Mouse (Mus musculus): ENCODE data around the gene Rbpjl. TPM values are rescaled to one million over a fixed set of nuclear protein-coding genes. Genes with fewer than 3 reads are reported as not detected.
A peak's percentile ranks its signal among the peaks of the same experiment; 100 is the strongest.

The Rbpjl gene
- total and polyA plus RNA-seq, 3 experiments, result 0.18 TPM; not detected in 2

DNA sequence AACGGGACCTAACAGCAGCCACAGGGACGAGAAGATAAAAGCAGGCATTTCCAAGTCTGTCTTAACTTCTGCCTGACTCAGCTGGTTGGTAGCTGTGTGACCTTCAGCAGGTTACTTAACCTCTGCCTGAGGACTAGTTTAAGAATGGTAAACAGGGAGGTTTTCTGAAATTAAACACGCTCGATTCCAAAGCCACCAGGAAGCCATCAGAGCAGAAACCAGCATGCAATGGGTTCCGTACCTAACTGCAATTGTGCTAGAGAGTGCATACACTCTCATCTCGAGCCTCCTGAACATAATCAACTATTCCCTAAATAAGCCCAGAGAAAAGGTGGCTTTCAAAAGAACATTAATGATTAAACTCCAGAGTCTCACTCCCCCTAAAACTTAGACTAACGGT lies 38.8 kb downstream of the Rbpjl start:
- no peaks in the 10 kb centered on the region for H3K79me2 ChIP-seq (replicated peaks; ENCODE audit: control insufficient read depth, insufficient read depth, low read length)
- TF ChIP-seq POLR2A (IDR thresholded peaks at IDR 0.05; ENCODE audit: insufficient read depth, low read depth, low read length) (no peak), CTCF (IDR thresholded peaks at IDR 0.05) (no peak)
- DNase-seq, result no peak
- peaks cover 4% of the 10 kb centered on the region; the same call in 1 of the 2 replicates for H3K4me1 ChIP-seq (ENCODE audit: control insufficient read depth, insufficient read depth, low read length)
- H3K27ac ChIP-seq, result peak overlapping the region; percentile 78; the same call in 1 of the 2 replicates
- H3K4me3 ChIP-seq, result peak overlapping the region; percentile 58
- intact Hi-C loops (cut with DNase I), result no loop called here
- H3K27me3 ChIP-seq (ENCODE audit: control insufficient read depth, insufficient read depth, low read length), result no peaks in the 10 kb centered on the region
- H3K36me3 ChIP-seq (ENCODE audit: control insufficient read depth, insufficient read depth, low read length), result no peaks in the 10 kb centered on the region
- WGBS, result 67% methylated on average over 7 of the region's 7 CpGs
- H3K9ac ChIP-seq (ENCODE audit: low read depth, low read length), result no peak overlapping the region; the same call in 1 of the 2 replicates

DNA sequence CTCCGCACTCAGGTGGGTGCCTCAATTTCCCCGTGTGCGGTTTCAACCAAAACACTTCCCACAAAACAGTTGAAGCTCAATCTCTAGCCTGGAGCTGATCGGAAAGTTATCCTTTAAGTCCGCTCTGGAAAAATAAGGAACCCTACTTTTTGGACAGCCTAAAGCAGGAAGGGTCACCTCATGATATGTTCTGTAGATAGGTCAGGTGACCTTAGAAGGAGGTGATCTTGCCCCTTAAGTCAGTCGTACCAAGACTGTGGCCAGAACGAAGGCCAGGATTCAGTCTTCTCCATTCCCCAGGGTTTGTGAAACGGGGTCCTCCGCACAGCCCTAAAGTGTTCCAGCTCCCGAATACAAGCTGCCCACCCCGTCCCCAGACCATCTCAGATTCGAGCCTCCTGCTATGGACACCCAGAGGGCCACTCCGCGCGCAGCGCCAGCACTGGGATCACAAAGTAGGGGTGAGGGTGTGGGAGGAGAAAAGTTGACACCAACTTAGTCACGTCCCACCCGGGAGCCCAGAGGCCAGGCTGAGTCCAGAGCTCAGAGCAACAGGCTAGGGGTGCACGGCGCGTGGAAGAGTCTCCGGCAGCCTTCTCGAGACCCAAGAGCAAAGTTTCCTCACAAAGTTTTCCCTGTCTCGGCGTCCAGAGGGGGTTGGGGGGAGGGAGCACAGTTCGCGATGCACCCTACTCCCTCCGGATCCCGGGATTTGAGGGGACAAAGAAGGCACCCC lies 39.5 kb downstream of the Rbpjl start:
- peak overlapping the region; percentile 58 for H3K4me3 ChIP-seq
- peak overlapping the region; percentile 82 for H3K9ac ChIP-seq (ENCODE audit: low read depth, low read length)
- intact Hi-C loops (cut with DNase I), result no loop called here
- no peaks in the 10 kb centered on the region for H3K27me3 ChIP-seq (ENCODE audit: control insufficient read depth, insufficient read depth, low read length)
- H3K79me2 ChIP-seq (replicated peaks; ENCODE audit: control insufficient read depth, insufficient read depth, low read length), result no peaks in the 10 kb centered on the region
- H3K4me1 ChIP-seq (ENCODE audit: control insufficient read depth, insufficient read depth, low read length), result peaks cover 3% of the 10 kb centered on the region; the same call in 1 of the 2 replicates
- 8% methylated on average over 29 of the region's 29 CpGs for WGBS
- TF ChIP-seq POLR2A (IDR thresholded peaks at IDR 0.05; ENCODE audit: insufficient read depth, low read depth, low read length) (no peak), CTCF (IDR thresholded peaks at IDR 0.05) (no peak), EP300 (IDR thresholded peaks at IDR 0.05; ENCODE audit: insufficient read depth, low read depth, low read length) (no peak)
- peak; percentile 62 to 71 for DNase-seq
- peak overlapping the region; percentile 78 for H3K27ac ChIP-seq
- no peaks in the 10 kb centered on the region for H3K36me3 ChIP-seq (ENCODE audit: control insufficient read depth, insufficient read depth, low read length)

DNA sequence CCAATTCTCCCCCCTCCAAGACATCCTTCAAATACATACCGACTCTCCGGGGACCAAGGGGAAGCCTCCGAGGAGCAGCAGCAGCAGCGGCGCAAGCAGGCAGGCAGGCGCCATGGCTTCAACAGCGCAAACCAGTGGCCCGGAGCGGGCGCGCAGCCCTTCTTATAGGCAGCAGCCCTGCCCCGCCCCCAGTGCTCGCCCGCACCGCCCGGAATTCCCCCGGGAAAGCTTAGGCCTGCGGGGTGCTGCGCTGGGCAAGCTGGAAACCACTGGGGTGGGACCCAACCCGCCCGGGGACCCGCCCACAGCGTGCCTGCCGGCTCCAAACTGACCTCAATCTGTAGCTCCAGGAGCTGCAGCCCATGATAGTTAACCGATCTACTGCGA lies 40.1 kb downstream of the Rbpjl start:
- Histone ChIP-seq H3K4me3 (peak overlapping the region; percentile 58), H3K79me2 (replicated peaks; ENCODE audit: control insufficient read depth, insufficient read depth, low read length) (no peaks in the 10 kb centered on the region), H3K9ac (ENCODE audit: low read depth, low read length) (peak overlapping the region; percentile 82), H3K36me3 (ENCODE audit: control insufficient read depth, insufficient read depth, low read length) (no peaks in the 10 kb centered on the region), H3K4me1 (ENCODE audit: control insufficient read depth, insufficient read depth, low read length) (peaks cover 3% of the 10 kb centered on the region; the same call in 1 of the 2 replicates), H3K27me3 (ENCODE audit: control insufficient read depth, insufficient read depth, low read length) (no peaks in the 10 kb centered on the region), H3K27ac (peak overlapping the region; percentile 78)
- DNase-seq, result peak; percentile 90 to 91
- intact Hi-C loops (cut with DNase I), result no loop called here
- 1% methylated on average over 26 of the region's 26 CpGs for WGBS
- TF ChIP-seq EP300 (IDR thresholded peaks at IDR 0.05; ENCODE audit: insufficient read depth, low read depth, low read length), result no peak
- peak; percentile 52 for TF ChIP-seq CTCF (IDR thresholded peaks at IDR 0.05)
- peak; percentile 88 for TF ChIP-seq POLR2A (IDR thresholded peaks at IDR 0.05; ENCODE audit: insufficient read depth, low read depth, low read length)

DNA sequence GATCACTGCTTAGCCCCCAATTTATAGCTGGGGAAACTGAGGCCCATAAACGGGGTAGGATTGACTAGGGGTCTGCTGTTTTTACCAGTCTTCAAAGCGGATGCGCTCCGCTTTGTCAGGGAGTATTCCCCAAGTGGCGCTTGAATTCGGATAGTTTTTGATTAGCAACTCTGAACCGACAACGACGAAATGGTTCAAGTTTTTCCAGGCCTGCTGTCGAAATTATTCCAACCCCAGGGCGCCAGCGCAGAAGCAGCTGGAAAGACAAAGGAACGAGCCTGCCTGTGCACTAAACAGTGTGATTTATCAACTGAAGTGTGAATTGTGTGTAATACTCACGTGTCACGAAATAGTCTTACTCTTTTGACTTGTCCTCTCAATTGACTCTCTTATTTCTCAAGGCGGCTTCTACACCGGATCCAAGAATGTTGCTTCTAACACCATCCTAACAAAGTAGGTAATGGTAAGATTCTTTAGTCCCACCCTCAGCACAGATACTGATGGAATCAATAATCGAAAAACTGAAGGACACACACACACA lies 40.6 kb downstream of the Rbpjl start, which contains the start of gene Sdc4:
TSS of gene Sdc4 (minus strand) at position 428 of the 541 bp plus-strand sequence.
- intact Hi-C loops (cut with DNase I), result no loop called here
- H3K27ac ChIP-seq, result peak within 1 kb of the TSS; percentile 78
- H3K4me3 ChIP-seq, result peak within 1 kb of the TSS; percentile 58
- 19% methylated on average over 18 of the region's 18 CpGs for WGBS
- H3K4me1 ChIP-seq (ENCODE audit: control insufficient read depth, insufficient read depth, low read length), result peaks cover 1% of the 10 kb centered on the region; the same call in 1 of the 2 replicates
- H3K36me3 ChIP-seq (ENCODE audit: control insufficient read depth, insufficient read depth, low read length), result no peaks in the 10 kb centered on the region
- TF ChIP-seq EP300 (IDR thresholded peaks at IDR 0.05; ENCODE audit: insufficient read depth, low read depth, low read length) (no peak), POLR2A (IDR thresholded peaks at IDR 0.05; ENCODE audit: insufficient read depth, low read depth, low read length) (no peak), CTCF (IDR thresholded peaks at IDR 0.05) (no peak)
- H3K9ac ChIP-seq (ENCODE audit: low read depth, low read length), result peak within 1 kb of the TSS; percentile 82
- no peak for DNase-seq
- no peaks in the 10 kb centered on the region for H3K79me2 ChIP-seq (replicated peaks; ENCODE audit: control insufficient read depth, insufficient read depth, low read length)
- H3K27me3 ChIP-seq (ENCODE audit: control insufficient read depth, insufficient read depth, low read length), result no peaks in the 10 kb centered on the region

DNA sequence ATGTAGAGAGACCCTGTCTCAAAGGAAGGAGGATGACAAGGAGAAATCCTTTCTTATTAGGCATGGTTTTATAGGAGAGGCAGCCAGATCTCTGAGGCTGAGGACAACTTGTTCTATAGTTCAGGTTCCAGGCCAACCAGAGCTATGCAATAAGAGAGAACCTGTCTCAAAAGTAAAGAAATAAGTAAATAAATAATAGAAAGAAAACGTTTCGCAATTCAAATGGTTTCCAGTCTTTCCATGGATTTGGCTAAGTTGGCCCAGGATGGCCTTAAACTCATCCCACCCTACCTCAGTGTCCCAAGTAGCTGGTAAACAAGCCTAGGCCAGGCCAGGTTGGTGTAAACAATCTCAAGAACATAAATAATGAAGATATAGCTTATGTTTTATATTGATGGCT lies 41.8 kb downstream of the Rbpjl start:
- Histone ChIP-seq H3K79me2 (replicated peaks; ENCODE audit: control insufficient read depth, insufficient read depth, low read length) (no peaks in the 10 kb centered on the region), H3K4me1 (ENCODE audit: control insufficient read depth, insufficient read depth, low read length) (no peaks in the 10 kb centered on the region; the same call in none of the 2 replicates), H3K27me3 (ENCODE audit: control insufficient read depth, insufficient read depth, low read length) (no peaks in the 10 kb centered on the region), H3K27ac (no peak overlapping the region), H3K36me3 (ENCODE audit: control insufficient read depth, insufficient read depth, low read length) (no peaks in the 10 kb centered on the region), H3K4me3 (no peak overlapping the region), H3K9ac (ENCODE audit: low read depth, low read length) (no peak overlapping the region)
- no peak for TF ChIP-seq POLR2A (IDR thresholded peaks at IDR 0.05; ENCODE audit: insufficient read depth, low read depth, low read length)
- no peak for TF ChIP-seq CTCF (IDR thresholded peaks at IDR 0.05)
- no peak for TF ChIP-seq EP300 (IDR thresholded peaks at IDR 0.05; ENCODE audit: insufficient read depth, low read depth, low read length)
- WGBS, result 86% methylated on average over 2 of the region's 2 CpGs
- intact Hi-C loops (cut with DNase I), result no loop called here
- DNase-seq, result no peak
